Mouse (Mus musculus): ENCODE measurements at regions not wholly inside any gene's neighbourhood (a gene's known extent, or its start where the extent isn't known, plus 50 kb on each side); places are given as distances from the start of the nearest gene placed in this dataset.
A peak's percentile ranks its signal among the peaks of the same experiment; 100 is the strongest.

DNA sequence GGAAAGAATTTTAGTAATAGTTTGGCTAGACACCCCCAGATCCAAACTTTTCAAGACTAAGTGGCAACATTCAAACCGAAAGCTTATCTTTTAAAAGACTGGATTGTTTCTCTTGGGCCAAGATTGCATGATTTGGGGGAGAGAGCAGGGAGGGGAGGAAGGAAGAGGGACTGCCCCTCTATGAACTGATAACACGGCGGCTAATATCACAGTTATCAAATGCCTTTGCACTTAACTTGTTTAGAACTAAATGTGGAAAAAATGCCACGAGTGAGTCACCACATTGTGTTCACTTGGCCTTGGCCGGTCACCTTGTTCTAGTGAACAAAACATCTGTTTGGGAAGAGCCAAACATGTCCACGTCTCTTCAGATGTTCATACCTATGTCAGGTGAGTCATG is 92.3 kb downstream of the Tes start:
- WGBS, result 49% methylated on average over 6 of the region's 6 CpGs
- no peaks in the 10 kb centered on the region for H3K27me3 ChIP-seq (replicated peaks)
- no peak overlapping the region for H3K4me2 ChIP-seq
- H3K4me1 ChIP-seq, result peaks cover 15% of the 10 kb centered on the region; the same call in 1 of the 2 replicates
- ATAC-seq (ENCODE audit: extremely low read depth, insufficient number of reproducible peaks, low FRiP score, low TSS enrichment), result no peak
- H3K36me3 ChIP-seq, result no peaks in the 10 kb centered on the region
- H3K4me3 ChIP-seq, result no peak overlapping the region
- no peak overlapping the region for H3K27ac ChIP-seq (replicated peaks)
- H3K9ac ChIP-seq, result no peak overlapping the region
- H3K9me3 ChIP-seq, result no peaks in the 10 kb centered on the region; the same call in 1 of the 2 replicates

DNA sequence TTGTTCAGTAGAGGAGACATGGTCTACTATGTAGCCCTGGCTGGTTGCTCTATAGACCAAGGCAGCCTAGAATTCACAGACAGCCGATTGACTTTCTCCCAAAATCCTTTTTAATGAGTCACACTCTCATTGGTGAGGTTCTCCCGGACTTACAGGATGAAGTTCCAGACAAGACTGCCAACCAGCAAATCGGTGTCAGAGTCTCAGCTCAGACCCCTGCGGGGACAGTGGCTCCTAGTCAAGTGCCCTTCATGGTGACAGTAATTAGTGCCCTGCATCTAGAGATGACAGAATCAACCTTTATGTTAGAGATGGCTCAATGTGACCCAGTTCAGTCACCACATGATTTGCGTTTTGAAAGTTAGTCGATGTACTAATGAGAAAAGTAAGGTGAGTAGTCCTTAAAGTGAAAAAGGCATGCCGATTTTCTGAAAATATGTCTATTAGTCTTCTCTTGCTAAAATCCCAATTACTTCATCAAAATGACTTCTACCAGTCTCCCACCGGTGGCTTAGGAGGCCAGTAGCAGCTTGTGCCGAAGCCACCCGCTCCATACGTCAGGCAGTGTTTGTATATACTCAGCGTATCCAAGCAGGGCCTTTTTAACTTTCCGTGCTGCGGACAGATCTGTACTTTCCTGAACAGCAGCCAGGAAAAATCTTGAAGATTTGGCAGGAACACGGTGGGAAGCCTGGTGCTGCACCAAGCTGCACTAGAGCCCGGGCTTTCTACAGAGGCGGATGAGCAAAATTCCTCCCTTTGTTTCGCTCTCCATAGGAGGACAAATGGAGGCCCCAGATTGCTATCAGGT is 105.2 kb downstream of the Tes start:
- no peaks in the 10 kb centered on the region for H3K36me3 ChIP-seq
- peak overlapping the region; percentile 85 for H3K27ac ChIP-seq (replicated peaks)
- H3K9ac ChIP-seq, result no peak overlapping the region
- H3K9me3 ChIP-seq, result no peaks in the 10 kb centered on the region
- 45% methylated on average over 18 of the region's 18 CpGs for WGBS
- H3K4me1 ChIP-seq, result peaks cover 43% of the 10 kb centered on the region
- peak overlapping the region; percentile 53 for H3K4me2 ChIP-seq
- ATAC-seq (ENCODE audit: extremely low read depth, insufficient number of reproducible peaks, low FRiP score, low TSS enrichment), result peak; percentile 76
- H3K4me3 ChIP-seq, result no peak overlapping the region
- H3K27me3 ChIP-seq (replicated peaks), result no peaks in the 10 kb centered on the region

DNA sequence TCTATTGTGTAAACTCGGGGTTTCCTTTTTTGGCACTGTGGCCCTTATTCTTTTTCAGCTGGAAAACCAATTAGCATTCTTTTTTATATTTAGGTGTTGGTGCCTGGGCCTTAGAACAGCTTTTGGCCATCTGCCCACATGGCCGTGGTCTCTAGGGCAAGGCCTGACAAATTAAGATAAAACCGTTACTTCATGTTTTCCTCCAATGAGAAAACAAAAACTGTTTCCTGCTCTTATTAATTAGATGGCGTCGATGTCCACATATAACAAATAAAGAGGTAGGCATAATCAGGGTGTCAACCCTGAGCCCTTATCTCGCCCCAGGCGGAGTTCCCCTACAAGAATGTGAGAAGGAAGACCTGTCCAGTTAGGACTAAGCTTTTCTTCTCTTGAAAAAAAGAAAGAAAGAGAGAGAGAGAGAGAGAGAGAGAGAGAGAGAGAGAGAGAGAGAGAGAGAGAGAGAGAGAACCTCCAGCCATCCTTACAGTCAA is 105.9 kb downstream of the Tes start:
- Histone ChIP-seq H3K27me3 (replicated peaks) (no peaks in the 10 kb centered on the region), H3K9me3 (no peaks in the 10 kb centered on the region), H3K4me2 (peak overlapping the region; percentile 53), H3K36me3 (no peaks in the 10 kb centered on the region), H3K4me1 (peaks cover 36% of the 10 kb centered on the region), H3K27ac (replicated peaks) (peak overlapping the region; percentile 85), H3K9ac (peak overlapping the region; percentile 61), H3K4me3 (no peak overlapping the region)
- 0 out of 2 replicates have a peak, but pooled peaks have one; percentile 20 for ATAC-seq (ENCODE audit: extremely low read depth, insufficient number of reproducible peaks, low FRiP score, low TSS enrichment)
- 35% methylated on average over 7 of the region's 7 CpGs for WGBS

DNA sequence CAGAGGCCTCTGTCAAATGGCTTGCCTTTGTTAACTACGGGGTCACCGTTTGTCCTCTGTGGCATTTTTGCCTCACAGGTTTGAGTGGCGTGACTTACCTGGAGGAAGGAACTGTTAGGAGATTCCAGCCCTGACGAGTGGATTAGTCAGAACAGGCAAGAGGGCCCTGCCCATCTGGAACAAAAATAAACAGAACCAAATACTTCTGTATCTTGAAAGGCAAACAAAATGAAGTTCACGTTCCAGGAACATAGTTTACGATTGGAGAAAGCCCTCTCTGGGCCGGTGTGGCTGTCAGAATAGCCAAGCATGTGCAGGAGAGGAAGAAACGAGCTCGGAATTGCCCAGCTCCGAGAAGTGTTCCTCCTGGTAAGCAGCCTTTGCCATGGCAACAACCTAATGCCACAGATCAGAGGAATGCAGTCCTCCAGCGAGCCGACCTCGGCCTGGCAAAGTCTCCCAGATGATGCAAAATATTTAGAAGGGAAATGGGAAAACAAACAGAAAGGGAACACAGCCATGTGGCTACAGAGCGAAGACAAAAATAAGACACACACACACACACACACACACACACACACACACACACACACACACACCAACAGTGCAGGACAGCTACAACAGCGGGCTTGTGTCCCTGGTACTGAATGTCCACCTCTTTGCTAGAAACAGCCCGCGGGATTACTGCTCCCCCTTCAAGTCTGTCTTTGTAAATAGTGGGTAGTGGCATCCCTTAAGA is 106.5 kb downstream of the Tes start:
- H3K27me3 ChIP-seq (replicated peaks), result no peaks in the 10 kb centered on the region
- peak overlapping the region; percentile 16; the same call in 1 of the 2 replicates for H3K4me3 ChIP-seq
- peak overlapping the region; percentile 85 for H3K27ac ChIP-seq (replicated peaks)
- H3K4me1 ChIP-seq, result peaks cover 35% of the 10 kb centered on the region
- H3K4me2 ChIP-seq, result peak overlapping the region; percentile 53
- no peaks in the 10 kb centered on the region for H3K9me3 ChIP-seq
- WGBS, result 24% methylated on average over 17 of the region's 17 CpGs
- H3K36me3 ChIP-seq, result no peaks in the 10 kb centered on the region
- no peak for ATAC-seq (ENCODE audit: extremely low read depth, insufficient number of reproducible peaks, low FRiP score, low TSS enrichment)
- H3K9ac ChIP-seq, result peak overlapping the region; percentile 61

DNA sequence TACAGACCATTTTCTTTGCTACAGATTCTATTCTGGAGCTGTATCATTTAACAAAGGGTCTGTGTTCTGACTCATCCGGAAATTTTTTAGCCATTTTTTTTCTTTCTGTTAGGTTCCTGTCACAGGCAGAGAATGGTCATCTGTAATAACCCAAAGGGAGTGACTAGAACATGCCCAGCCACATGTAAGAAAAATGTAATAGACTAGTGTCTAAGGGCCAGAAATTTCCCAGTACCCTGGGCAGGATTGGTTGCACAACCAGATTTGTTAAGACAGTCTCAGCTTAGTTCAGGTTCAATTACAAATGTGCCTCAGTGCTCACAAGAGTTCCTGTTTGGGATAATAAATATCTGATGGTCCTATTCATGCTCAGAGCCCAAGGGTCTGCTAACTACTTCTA is 107.1 kb downstream of the Tes start:
- H3K36me3 ChIP-seq, result no peaks in the 10 kb centered on the region
- no peak overlapping the region for H3K9ac ChIP-seq
- no peak for ATAC-seq (ENCODE audit: extremely low read depth, insufficient number of reproducible peaks, low FRiP score, low TSS enrichment)
- H3K27me3 ChIP-seq (replicated peaks), result no peaks in the 10 kb centered on the region
- H3K27ac ChIP-seq (replicated peaks), result peak overlapping the region; percentile 85; the same call in 1 of the 2 replicates
- no peaks in the 10 kb centered on the region for H3K9me3 ChIP-seq
- peaks cover 33% of the 10 kb centered on the region for H3K4me1 ChIP-seq
- no peak overlapping the region for H3K4me3 ChIP-seq
- WGBS, result 56% methylated on average over 1 of the region's 1 CpGs
- H3K4me2 ChIP-seq, result no peak overlapping the region

DNA sequence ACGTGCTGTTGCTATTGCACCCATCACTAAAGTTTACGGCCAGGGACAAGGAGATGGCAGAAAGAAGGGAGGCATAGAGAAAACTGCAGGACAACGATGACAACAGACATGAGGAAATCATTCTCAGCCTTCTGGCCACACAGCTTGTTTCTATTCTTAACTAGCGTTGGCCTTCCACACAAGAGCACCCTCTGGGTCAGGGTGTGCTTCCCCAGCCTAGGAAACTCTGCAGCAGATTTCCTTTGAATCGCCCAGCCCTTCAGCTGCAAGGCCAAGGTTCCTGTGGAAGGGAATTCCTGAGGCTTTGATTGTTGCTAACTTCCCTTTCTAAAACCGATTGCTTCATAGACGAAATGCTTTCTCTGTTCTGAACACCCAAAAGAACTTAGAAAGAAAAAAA is 103.8 kb upstream of the Cav2 start:
- Histone ChIP-seq H3K9ac (no peak overlapping the region), H3K27me3 (replicated peaks) (no peaks in the 10 kb centered on the region), H3K27ac (replicated peaks) (peak overlapping the region; percentile 41; the same call in 1 of the 2 replicates), H3K4me1 (peaks cover 8% of the 10 kb centered on the region), H3K4me2 (no peak overlapping the region), H3K9me3 (no peaks in the 10 kb centered on the region), H3K36me3 (no peaks in the 10 kb centered on the region), H3K4me3 (no peak overlapping the region)
- 34% methylated on average over 7 of the region's 7 CpGs for WGBS
- ATAC-seq (ENCODE audit: extremely low read depth, insufficient number of reproducible peaks, low FRiP score, low TSS enrichment), result no peak

DNA sequence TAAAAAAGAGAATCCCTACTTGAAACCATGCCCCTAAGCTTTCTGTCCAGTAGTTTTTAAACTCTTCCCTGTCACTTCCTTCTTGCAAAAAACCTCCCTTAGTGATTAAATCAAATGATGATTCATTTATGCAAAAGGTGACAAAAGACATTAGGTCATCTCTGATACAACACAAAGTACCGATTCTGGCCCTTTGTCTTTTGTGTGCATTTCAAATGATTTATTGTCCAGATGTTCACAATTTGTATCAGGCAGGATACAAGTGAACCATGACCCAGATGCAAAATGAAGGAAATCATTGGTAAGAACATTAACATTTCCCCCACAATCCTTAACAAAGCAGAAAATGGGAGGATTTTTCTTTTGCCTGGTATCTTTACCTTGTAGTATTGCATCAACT is 101.5 kb upstream of the Cav2 start:
- Histone ChIP-seq H3K4me1 (peaks cover 6% of the 10 kb centered on the region), H3K4me2 (no peak overlapping the region), H3K27me3 (replicated peaks) (no peaks in the 10 kb centered on the region), H3K9ac (no peak overlapping the region), H3K4me3 (no peak overlapping the region), H3K9me3 (no peaks in the 10 kb centered on the region), H3K36me3 (no peaks in the 10 kb centered on the region), H3K27ac (replicated peaks) (no peak overlapping the region)
- no peak for ATAC-seq (ENCODE audit: extremely low read depth, insufficient number of reproducible peaks, low FRiP score, low TSS enrichment)
- 67% methylated on average over 1 of the region's 1 CpGs for WGBS

DNA sequence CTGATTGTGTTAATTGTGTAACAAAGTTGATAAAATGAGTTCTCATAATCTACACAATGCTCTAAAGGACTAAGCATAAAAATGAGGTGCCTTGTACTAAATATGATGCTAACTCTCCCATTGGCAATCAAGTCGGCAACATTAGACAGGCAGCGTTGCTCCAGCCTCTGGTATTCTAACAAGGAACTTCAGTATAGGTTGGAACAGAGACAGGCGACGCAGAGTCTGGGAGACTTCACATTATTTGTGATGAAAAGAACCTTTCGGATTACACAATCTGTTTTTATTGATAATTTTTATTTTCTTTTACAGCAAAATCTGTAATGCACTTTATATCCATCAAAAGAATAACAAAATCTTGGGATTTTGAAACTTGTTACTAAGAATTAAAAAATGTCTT is 94.4 kb upstream of the Cav2 start:
- Histone ChIP-seq H3K27me3 (replicated peaks) (0 out of 2 replicates have a peak, but pooled peaks cover 6% of the 10 kb centered on the region), H3K27ac (replicated peaks) (no peak overlapping the region), H3K4me2 (no peak overlapping the region), H3K36me3 (no peaks in the 10 kb centered on the region), H3K9ac (no peak overlapping the region), H3K4me3 (no peak overlapping the region), H3K4me1 (no peaks in the 10 kb centered on the region), H3K9me3 (no peaks in the 10 kb centered on the region)
- 81% methylated on average over 5 of the region's 5 CpGs for WGBS
- ATAC-seq (ENCODE audit: extremely low read depth, insufficient number of reproducible peaks, low FRiP score, low TSS enrichment), result no peak

DNA sequence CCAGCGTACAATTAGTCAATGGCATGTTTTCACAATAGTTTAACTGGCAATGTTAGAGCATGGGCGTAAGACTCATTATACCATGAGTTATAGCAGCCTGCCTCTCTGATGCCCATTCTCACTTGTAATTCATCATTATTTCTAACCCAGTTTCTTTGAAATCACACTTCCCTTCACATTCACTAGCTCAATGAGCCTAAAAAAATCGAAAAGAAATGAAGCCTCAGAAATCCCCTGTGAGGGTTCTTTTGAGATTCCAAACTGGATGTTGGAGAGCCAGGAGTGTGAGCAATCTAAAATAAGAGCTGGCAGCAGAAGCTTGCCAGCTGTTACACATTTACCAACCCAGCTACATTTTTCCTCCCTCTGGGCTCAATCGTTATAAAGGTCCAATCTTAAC is 93.9 kb upstream of the Cav2 start:
- Histone ChIP-seq H3K4me1 (no peaks in the 10 kb centered on the region), H3K9ac (no peak overlapping the region), H3K4me3 (no peak overlapping the region), H3K9me3 (no peaks in the 10 kb centered on the region), H3K27me3 (replicated peaks) (0 out of 2 replicates have a peak, but pooled peaks cover 10% of the 10 kb centered on the region), H3K27ac (replicated peaks) (no peak overlapping the region), H3K36me3 (no peaks in the 10 kb centered on the region), H3K4me2 (no peak overlapping the region)
- 68% methylated on average over 4 of the region's 4 CpGs for WGBS
- no peak for ATAC-seq (ENCODE audit: extremely low read depth, insufficient number of reproducible peaks, low FRiP score, low TSS enrichment)

DNA sequence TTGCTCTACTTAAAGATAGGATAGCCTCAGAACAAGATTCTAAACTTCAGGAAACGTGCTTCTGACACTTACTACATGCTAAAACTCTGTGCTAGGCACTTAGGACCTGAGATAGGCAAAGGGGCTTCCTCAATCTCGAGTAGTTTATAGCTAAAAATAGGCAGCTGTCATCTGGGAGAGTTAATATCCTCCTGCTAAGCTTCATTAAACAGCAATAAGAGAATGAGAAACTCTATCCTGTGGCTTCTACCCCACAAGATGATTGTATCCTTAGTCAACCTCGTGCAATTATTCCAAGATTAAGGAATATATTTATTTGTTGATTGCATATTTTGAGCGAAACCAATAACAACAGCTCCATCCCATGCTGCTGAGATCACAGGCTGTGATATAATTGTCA is 85.4 kb upstream of the Cav2 start:
- H3K27ac ChIP-seq (replicated peaks), result no peak overlapping the region
- no peaks in the 10 kb centered on the region for H3K9me3 ChIP-seq
- WGBS, result 44% methylated on average over 4 of the region's 4 CpGs
- peaks cover 49% of the 10 kb centered on the region for H3K27me3 ChIP-seq (replicated peaks)
- H3K4me2 ChIP-seq, result no peak overlapping the region
- ATAC-seq (ENCODE audit: extremely low read depth, insufficient number of reproducible peaks, low FRiP score, low TSS enrichment), result no peak
- H3K36me3 ChIP-seq, result no peaks in the 10 kb centered on the region
- peaks cover 19% of the 10 kb centered on the region for H3K4me1 ChIP-seq
- H3K4me3 ChIP-seq, result no peak overlapping the region
- H3K9ac ChIP-seq, result no peak overlapping the region

DNA sequence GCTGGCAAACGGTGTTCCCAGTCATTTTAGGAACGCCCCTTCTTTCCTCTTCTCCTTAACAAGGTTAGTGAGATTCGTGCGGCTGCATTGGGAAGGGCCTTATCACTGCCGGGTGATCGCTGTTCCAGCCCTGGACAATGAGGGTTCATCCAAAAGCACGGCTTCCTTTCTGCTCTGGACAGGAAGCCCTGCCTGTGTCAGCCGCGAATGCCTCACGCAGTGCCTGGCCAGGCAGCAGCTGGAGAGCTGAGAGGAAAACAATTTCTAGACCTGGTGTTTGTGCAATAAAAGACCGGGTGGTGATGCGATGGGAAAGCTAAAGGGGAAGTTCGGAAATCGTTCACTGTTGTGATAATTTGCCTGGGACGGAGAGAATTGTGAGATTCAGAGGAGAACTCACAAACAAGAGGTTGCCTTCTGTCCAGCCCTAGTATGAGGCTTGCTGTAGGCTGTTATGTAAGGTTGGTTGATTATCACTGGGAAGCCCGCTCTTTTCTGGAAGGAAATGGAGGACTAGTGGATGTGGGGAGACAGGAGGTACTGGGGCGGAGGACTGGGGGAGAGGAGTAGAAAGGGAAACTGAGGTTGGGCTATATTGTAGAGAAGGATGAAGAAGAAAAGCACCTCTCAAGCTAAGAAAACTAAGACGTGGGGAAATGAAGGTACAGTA is 83.1 kb upstream of the Cav2 start:
- no peaks in the 10 kb centered on the region for H3K9me3 ChIP-seq
- ATAC-seq (ENCODE audit: extremely low read depth, insufficient number of reproducible peaks, low FRiP score, low TSS enrichment), result no peak; the same call in 1 of the 2 replicates
- peaks cover 19% of the 10 kb centered on the region for H3K4me1 ChIP-seq
- peak overlapping the region; percentile 24; the same call in 1 of the 2 replicates for H3K9ac ChIP-seq
- peak overlapping the region; percentile 56 for H3K4me2 ChIP-seq
- H3K27me3 ChIP-seq (replicated peaks), result peaks cover 39% of the 10 kb centered on the region
- 39% methylated on average over 18 of the region's 18 CpGs for WGBS
- peak overlapping the region; percentile 73 for H3K27ac ChIP-seq (replicated peaks)
- 0 out of 2 replicates have a peak overlapping the region, but pooled peaks have one; percentile 20 for H3K4me3 ChIP-seq
- H3K36me3 ChIP-seq, result no peaks in the 10 kb centered on the region
